Mouse (Mus musculus) testis, adult 2 months (tissue): ENCODE measurements around the gene Tex38.

ENCODE experiments used
- CTCF ChIP-seq: fragments of 200-500 bp; IDR thresholded peaks from 2 replicates; pipeline ENCODE4 v1.5.1; 2012; ENCODE audit warnings: low read depth, mild to moderate bottlenecking, inconsistent platforms, low read length, moderate library complexity; ENCODE audit not compliant: control insufficient read depth, insufficient read depth, insufficient replicate concordance
- POLR2A ChIP-seq: fragments of 200-500 bp; IDR thresholded peaks from 2 replicates; pipeline ENCODE4 v1.6.1; 2012; ENCODE audit warnings: low read depth, mild to moderate bottlenecking, inconsistent platforms, low read length, moderate library complexity; ENCODE audit not compliant: control insufficient read depth

- TF ChIP-seq CTCF: no peak
- TF ChIP-seq POLR2A: no peak
Observed at GRCm38 (mm10) chr4:115827535-115827887, 46.7 kb upstream of the Tex38 start.
